Mouse (Mus musculus) CH12.LX (cell line): Measurements from ENCODE around the gene Cacybp. TPM values are rescaled to one million over a fixed set of nuclear protein-coding genes. Genes with fewer than 3 reads are reported as not detected.
A peak's percentile ranks its signal among the peaks of the same experiment; 100 is the strongest.

ENCODE experiments used
- DNase-seq: peaks from one replicate; pipeline ENCODE4 v3.0.0-alpha.2; 2013; ENCODE audit errors: extremely low read depth
- H3K27ac ChIP-seq: 2 replicates; pipeline ENCODE4 v1.5.1; 2012; ENCODE audit warnings: low read depth, mild to moderate bottlenecking, control low read depth, moderate library complexity; ENCODE audit not compliant: insufficient read depth
- H3K27me3 ChIP-seq: replicated peaks from 2 replicates; pipeline ENCODE3; 2012; ENCODE audit warnings: inconsistent platforms
- H3K36me3 ChIP-seq, 2 experiments: replicated peaks in 1 of 2; 2 replicates each; pipeline versions ENCODE3 to v1.6.1; 2012; ENCODE audit warnings: inconsistent platforms in 1 of 2, low read length in 1 of 2, mild to moderate bottlenecking in 1 of 2, mixed read lengths in 1 of 2, moderate library complexity in 1 of 2; ENCODE audit not compliant: control insufficient read depth in 1 of 2, insufficient read depth in 1 of 2
- H3K4me1 ChIP-seq, 2 experiments: 2 replicates each; pipeline ENCODE4 v1.6.1; 2012; ENCODE audit warnings: inconsistent platforms in 1 of 2, moderate library complexity in 1 of 2; ENCODE audit not compliant: insufficient read depth in 2 of 2, control insufficient read depth in 1 of 2
- H3K4me2 ChIP-seq: 2 replicates; pipeline ENCODE4 v1.6.1; 2012; ENCODE audit warnings: low read depth, mild to moderate bottlenecking, control low read depth; ENCODE audit not compliant: poor library complexity, insufficient read depth, severe bottlenecking
- H3K4me3 ChIP-seq, 3 experiments: fragments of 150-350 bp in 1 of 3; sonication (generic) in 1 of 3; replicated peaks in 1 of 3; 2 replicates each; pipeline versions ENCODE3 to v1.5.1; 2011 to 2012; ENCODE audit warnings: low read depth in 2 of 3, low read length in 2 of 3, mild to moderate bottlenecking in 2 of 3, moderate library complexity in 2 of 3, control low read depth in 1 of 3, improper control_type of control experiment in 1 of 3, inconsistent platforms in 1 of 3, mixed read lengths in 1 of 3; ENCODE audit not compliant: poor library complexity in 1 of 3
- H3K79me2 ChIP-seq: replicated peaks from 2 replicates; pipeline ENCODE4 v1.6.1; 2012; ENCODE audit warnings: mild to moderate bottlenecking, moderate library complexity; ENCODE audit not compliant: control insufficient read depth, poor library complexity, insufficient read depth, severe bottlenecking; ENCODE audit errors: extremely low read depth
- H3K9ac ChIP-seq: 2 replicates; pipeline ENCODE4 v1.6.1; 2012; ENCODE audit warnings: low read depth, mild to moderate bottlenecking, control low read depth, moderate library complexity; ENCODE audit not compliant: insufficient read depth
- H3K9me3 ChIP-seq: replicated peaks from 2 replicates; pipeline ENCODE3; 2012; ENCODE audit warnings: low read length, inconsistent platforms, mixed read lengths
- CHD1 ChIP-seq: IDR thresholded peaks from 2 replicates; pipeline ENCODE4 v1.6.1; 2012; ENCODE audit warnings: low read depth, low read length, improper control_type of control experiment, inconsistent platforms
- CTCF ChIP-seq, 2 experiments: IDR thresholded peaks in 1 of 2; conservative IDR thresholded peaks in 1 of 2; 2 replicates each; pipeline ENCODE4 v1.5.1; 2011 to 2012; ENCODE audit warnings: low read depth in 2 of 2, low read length in 2 of 2, improper control_type of control experiment in 1 of 2, inconsistent platforms in 1 of 2, mild to moderate bottlenecking in 1 of 2, moderate library complexity in 1 of 2
- GABPA ChIP-seq: IDR thresholded peaks from 2 replicates; pipeline ENCODE4 v1.6.1; 2012; ENCODE audit warnings: low read depth, low read length, improper control_type of control experiment, inconsistent platforms; ENCODE audit not compliant: insufficient replicate concordance
- HCFC1 ChIP-seq: IDR thresholded peaks from 2 replicates; pipeline ENCODE4 v1.6.1; 2012; ENCODE audit warnings: low read depth, mild to moderate bottlenecking, inconsistent platforms, low read length, improper control_type of control experiment
- JUN ChIP-seq: IDR thresholded peaks from 2 replicates; pipeline ENCODE4 v1.6.1; 2011; ENCODE audit warnings: low read depth, mild to moderate bottlenecking, low read length, improper control_type of control experiment, moderate library complexity; ENCODE audit not compliant: insufficient read depth
- JUND ChIP-seq: conservative IDR thresholded peaks from 2 replicates; pipeline ENCODE4 v1.6.1; 2011; ENCODE audit warnings: low read depth, low read length, improper control_type of control experiment
- KAT2A ChIP-seq: IDR thresholded peaks from 2 replicates; pipeline ENCODE4 v1.6.1; 2012; ENCODE audit warnings: low read length, improper control_type of control experiment, inconsistent platforms; ENCODE audit not compliant: insufficient replicate concordance
- MAX ChIP-seq: IDR thresholded peaks from 2 replicates; pipeline ENCODE4 v1.6.1; 2011; ENCODE audit warnings: low read length, improper control_type of control experiment
- MXI1 ChIP-seq: IDR thresholded peaks from 2 replicates; pipeline ENCODE4 v1.6.1; 2011; ENCODE audit warnings: mild to moderate bottlenecking, low read depth, low read length, improper control_type of control experiment
- NRF1 ChIP-seq: IDR thresholded peaks from 2 replicates; pipeline ENCODE4 v1.6.1; 2014; ENCODE audit warnings: low read depth, mild to moderate bottlenecking, inconsistent platforms, low read length, improper control_type of control experiment, moderate library complexity
- POLR2A ChIP-seq: IDR thresholded peaks from 2 replicates; pipeline ENCODE4 v1.6.1; 2011; ENCODE audit warnings: low read depth, mild to moderate bottlenecking, improper control_type of control experiment, low read length
- POLR2AphosphoS2 ChIP-seq: IDR thresholded peaks from 2 replicates; pipeline ENCODE4 v1.6.1; 2011; ENCODE audit warnings: low read depth, low read length, improper control_type of control experiment
- RAD21 ChIP-seq: IDR thresholded peaks from 2 replicates; pipeline ENCODE4 v1.6.1; 2011; ENCODE audit warnings: low read depth, mild to moderate bottlenecking, low read length, improper control_type of control experiment, moderate library complexity
- RCOR1 ChIP-seq: conservative IDR thresholded peaks from 2 replicates; pipeline ENCODE4 v1.6.1; 2012; ENCODE audit warnings: low read depth, mild to moderate bottlenecking, inconsistent platforms, low read length, improper control_type of control experiment
- SIN3A ChIP-seq: IDR thresholded peaks from 2 replicates; pipeline ENCODE4 v1.6.1; 2012; ENCODE audit warnings: low read length, improper control_type of control experiment, inconsistent platforms
- SMC3 ChIP-seq: IDR thresholded peaks from 2 replicates; pipeline ENCODE4 v1.6.1; 2011; ENCODE audit warnings: low read depth, low read length, improper control_type of control experiment
- USF1 ChIP-seq: IDR thresholded peaks from 2 replicates; pipeline ENCODE4 v1.6.1; 2014; ENCODE audit warnings: low read depth, mild to moderate bottlenecking, inconsistent platforms, low read length, improper control_type of control experiment
- ZMIZ1 ChIP-seq: IDR thresholded peaks from 2 replicates; pipeline ENCODE4 v1.6.1; 2012; ENCODE audit warnings: low read depth, mild to moderate bottlenecking, inconsistent platforms, low read length, improper control_type of control experiment
- dilution Hi-C: fragments of 300-500 bp; cut with MboI; formaldehyde crosslinking; loops from 2 replicates; pipeline ENCODE4 v1.14.3; 2020; ENCODE audit warnings: low sequenced_read_pairs; ENCODE audit not compliant: extremely low pct_unique_long_range_greater_than_20kb, extremely low pct_ligation_motif_present
- in situ Hi-C: fragments of 300-500 bp; cut with MboI; formaldehyde crosslinking; loops from 3 replicates; pipeline ENCODE4 v1.14.3; 2019; ENCODE audit warnings: low sequenced_read_pairs, low pct_ligation_motif_present, low pct_unique_long_range_greater_than_20kb, mixed read lengths
- polyA plus RNA-seq: library from polyadenylated mRNA; unstranded; fragments of >175 nt; gene quantifications from 2 replicates; pipeline ENCODE4 v1.2.1, GENCODE M21; 2012; ENCODE audit warnings: low read depth; ENCODE audit not compliant: insufficient read length
- total RNA-seq, 2 experiments: library from RNA; depleted of rRNA; stranded (reverse); fragments of 300-350 nt in 1 of 2; fragments of >200 nt in 1 of 2; gene quantifications; 2 replicates each; pipeline ENCODE4 v1.2.3; 2012 to 2014

The Cacybp gene
- total and polyA plus RNA-seq, 3 experiments: 130 to 390 (median 357) TPM

DNA sequence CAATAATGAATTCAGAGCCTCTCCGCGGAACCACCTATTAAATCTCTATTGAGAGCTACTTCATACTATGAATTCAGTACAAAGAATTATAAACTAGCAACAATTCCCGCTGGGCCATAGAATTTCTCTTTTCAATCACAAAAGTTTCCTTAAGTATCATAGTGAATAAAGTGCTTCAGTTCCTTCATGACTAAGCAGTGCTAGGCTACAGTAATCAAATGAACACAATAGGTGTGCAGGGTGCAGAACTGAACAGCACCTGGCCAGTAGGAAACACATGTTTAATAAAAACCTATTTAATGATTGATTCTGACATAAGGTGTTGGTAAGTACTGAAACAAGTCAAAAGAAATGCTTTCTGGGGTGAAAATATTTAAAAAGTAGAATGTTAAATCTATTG lies 19.4 kb upstream of the Cacybp start:
- H3K36me3 ChIP-seq: peaks cover 27 to 46% of the 10 kb centered on the region in 2 experiments
- no peaks in the 10 kb centered on the region for H3K9me3 ChIP-seq
- in situ Hi-C loops: no loop called here
- no peak overlapping the region for H3K4me3 ChIP-seq
- H3K27ac ChIP-seq: no peak overlapping the region
- H3K4me2 ChIP-seq: no peak overlapping the region
- DNase-seq: no peak
- H3K79me2 ChIP-seq: no peaks in the 10 kb centered on the region
- no peaks in the 10 kb centered on the region for H3K27me3 ChIP-seq
- peaks cover 6 to 29% of the 10 kb centered on the region in 2 experiments; a peak in 3 of 4 replicates for H3K4me1 ChIP-seq
- TF ChIP-seq CHD1 (no peak), POLR2AphosphoS2 (no peak), MAX (no peak), GABPA (no peak), JUN (no peak), POLR2A (no peak), RCOR1 (no peak), HCFC1 (no peak), RAD21 (no peak), KAT2A (no peak), NRF1 (no peak), USF1 (no peak), JUND (no peak)
- dilution Hi-C loops: no loop called here
- H3K9ac ChIP-seq: no peak overlapping the region

DNA sequence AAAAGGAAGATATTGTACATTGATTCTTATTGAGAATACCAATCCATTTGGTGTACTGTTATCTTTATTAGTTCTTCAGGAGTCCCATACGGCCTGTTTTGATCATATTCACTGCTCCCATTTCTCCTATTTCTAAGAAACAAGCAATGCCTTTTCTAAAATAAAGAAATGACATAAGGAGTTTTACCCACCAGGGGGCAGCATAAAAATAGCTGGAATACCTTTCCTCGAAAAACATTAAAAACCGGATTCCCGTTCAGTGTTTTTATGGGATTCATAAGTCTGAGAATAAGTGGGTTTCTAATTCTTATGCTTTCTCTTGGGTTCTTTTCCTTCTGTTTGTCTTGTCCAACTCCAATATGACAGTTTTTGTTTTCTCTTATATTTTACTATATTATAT lies 18.3 kb upstream of the Cacybp start:
- H3K27ac ChIP-seq: no peak overlapping the region
- H3K27me3 ChIP-seq: no peaks in the 10 kb centered on the region
- peaks cover 6 to 27% of the 10 kb centered on the region in 2 experiments; a peak in 3 of 4 replicates for H3K4me1 ChIP-seq
- peak in 1 of 2 experiments; percentile 63; a peak in 2 of 4 replicates for TF ChIP-seq CTCF (conservative IDR thresholded peaks at IDR 0.05 in 1 of 2, IDR thresholded peaks at IDR 0.05 in 1 of 2; ENCODE audit: low read depth in 2 of 2, low read length in 2 of 2)
- peak; percentile 50 for TF ChIP-seq RAD21
- TF ChIP-seq SMC3: peak; percentile 67
- TF ChIP-seq ZMIZ1: no peak
- no peak for DNase-seq
- H3K4me2 ChIP-seq: no peak overlapping the region
- H3K4me3 ChIP-seq: no peak overlapping the region
- no peak overlapping the region for H3K9ac ChIP-seq
- dilution Hi-C loops: no loop called here
- in situ Hi-C loops: no loop called here
- peaks cover 29 to 43% of the 10 kb centered on the region in 2 experiments for H3K36me3 ChIP-seq
- H3K9me3 ChIP-seq: no peaks in the 10 kb centered on the region
- no peaks in the 10 kb centered on the region for H3K79me2 ChIP-seq

DNA sequence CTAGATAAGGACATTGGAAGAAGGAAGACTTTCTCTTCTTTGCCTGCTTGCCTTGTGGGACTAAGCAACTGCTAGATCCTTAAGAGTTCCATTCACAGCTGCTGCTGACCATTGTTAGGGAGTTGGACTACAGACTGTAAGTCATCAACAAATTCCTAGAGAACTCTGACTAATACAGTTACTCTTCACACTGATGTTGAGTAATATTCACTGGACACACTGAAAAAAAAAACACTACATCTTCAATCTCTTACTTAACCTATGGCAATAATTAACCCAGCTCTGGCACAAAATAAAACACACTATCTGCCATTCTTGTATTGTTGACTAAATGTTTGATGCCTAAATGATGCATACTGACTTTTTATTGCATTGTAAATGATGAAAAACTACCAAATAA lies 15.2 kb upstream of the Cacybp start:
- dilution Hi-C loops: no loop called here

More for the DNA sequence above, 15.2 kb upstream of the Cacybp start:
- Histone ChIP-seq H3K27ac (no peak overlapping the region), H3K27me3 (no peaks in the 10 kb centered on the region), H3K9ac (no peak overlapping the region), H3K4me1 (peaks cover 6 to 15% of the 10 kb centered on the region in 2 experiments; a peak in 3 of 4 replicates), H3K36me3 (peaks cover 30 to 63% of the 10 kb centered on the region in 2 experiments), H3K4me2 (no peak overlapping the region), H3K4me3 (no peak overlapping the region), H3K79me2 (no peaks in the 10 kb centered on the region), H3K9me3 (no peaks in the 10 kb centered on the region)
- in situ Hi-C loops: no loop called here
- TF ChIP-seq SIN3A (no peak), RAD21 (no peak), POLR2AphosphoS2 (no peak), MXI1 (no peak)
- DNase-seq: no peak
